Mouse (Mus musculus) embryonic facial prominence, embryonic 13.5 days (tissue): ENCODE measurements around the gene Dock1. TPM values are rescaled to one million over a fixed set of nuclear protein-coding genes. Genes with fewer than 3 reads are reported as not detected.
A peak's percentile ranks its signal among the peaks of the same experiment; 100 is the strongest.

Experiments used
- ATAC-seq: fragments of 200-750 bp; cut with Nextera tagmentation; 2 replicates; pipeline ENCODE4 v1.8.0; 2017; ENCODE audit warnings: low read depth; ENCODE audit not compliant: insufficient number of reproducible peaks, insufficient read depth, low FRiP score, low TSS enrichment
- H3K27ac ChIP-seq: fragments of 300-500 bp; sonication (generic); 2 replicates; pipeline ENCODE4 v1.5.1; 2015; ENCODE audit warnings: moderate library complexity, mild to moderate bottlenecking, inconsistent platforms
- H3K27me3 ChIP-seq: fragments of 300-500 bp; sonication (generic); 2 replicates; pipeline ENCODE4 v1.6.1; 2015; ENCODE audit warnings: mild to moderate bottlenecking, inconsistent platforms
- H3K36me3 ChIP-seq: fragments of 300-500 bp; sonication (generic); 2 replicates; pipeline ENCODE4 v1.6.1; 2015; ENCODE audit warnings: mild to moderate bottlenecking, inconsistent platforms
- H3K4me1 ChIP-seq: fragments of 300-500 bp; sonication (generic); 2 replicates; pipeline ENCODE4 v1.6.1; 2015; ENCODE audit warnings: inconsistent platforms
- H3K4me2 ChIP-seq: fragments of 300-500 bp; sonication (generic); 2 replicates; pipeline ENCODE4 v1.6.1; 2015; ENCODE audit warnings: moderate library complexity, mild to moderate bottlenecking, inconsistent platforms
- H3K4me3 ChIP-seq: fragments of 300-500 bp; sonication (generic); 2 replicates; pipeline ENCODE4 v1.5.1; 2015; ENCODE audit warnings: mild to moderate bottlenecking, inconsistent platforms
- H3K9ac ChIP-seq: fragments of 300-500 bp; sonication (generic); 2 replicates; pipeline ENCODE4 v1.6.1; 2015; ENCODE audit warnings: mild to moderate bottlenecking, inconsistent platforms
- H3K9me3 ChIP-seq: fragments of 300-500 bp; sonication (generic); 2 replicates; pipeline ENCODE4 v1.6.1; 2016; ENCODE audit warnings: inconsistent platforms
- WGBS: fragments of 180-500 bp; shearing (Covaris S2); methylation state at CpG from one replicate; pipeline ENCODE4 v1.1.7; 2015; ENCODE audit warnings: mixed read lengths; 5-methylcytosine and 5-hydroxymethylcytosine counted together
- polyA plus RNA-seq: library from polyadenylated mRNA; unstranded; fragments of >200 nt; fragmentation: Nextera tagmentation; extraction: Ambion mirVana; gene quantifications from 2 replicates; pipeline ENCODE4 v1.2.1, GENCODE M21; 2015

Gene Dock1
- polyA plus RNA-seq, 1 experiment from 2014 or later: 42.8 TPM

GRCm38 (mm10) chr7:134673952-134674351 is 3.5 kb downstream of the Dock1 start:
- no peak overlapping the region for H3K27ac ChIP-seq
- no peak overlapping the region for H3K9ac ChIP-seq
- H3K4me2 ChIP-seq: no peak overlapping the region
- 72% methylated on average over 9 of the region's 9 CpGs for WGBS
- no peak overlapping the region for H3K4me3 ChIP-seq
- H3K36me3 ChIP-seq: no peaks in the 10 kb centered on the region
- H3K4me1 ChIP-seq: peaks cover 74% of the 10 kb centered on the region
- H3K27me3 ChIP-seq: no peaks in the 10 kb centered on the region
- no peak for ATAC-seq
- no peaks in the 10 kb centered on the region for H3K9me3 ChIP-seq

- Histone ChIP-seq H3K9me3 (no peaks in the 10 kb centered on the region), H3K27me3 (no peaks in the 10 kb centered on the region), H3K4me2 (no peak overlapping the region), H3K36me3 (0 out of 2 replicates have a peak, but pooled peaks cover under 1% of the 10 kb centered on the region), H3K27ac (no peak overlapping the region), H3K4me1 (peaks cover 58% of the 10 kb centered on the region), H3K9ac (no peak overlapping the region), H3K4me3 (no peak overlapping the region)
- WGBS: 63% methylated on average over 4 of the region's 4 CpGs
- no peak for ATAC-seq
These were observed 7.4 kb downstream of the Dock1 start for GRCm38 (mm10) chr7:134677852-134678251.

GRCm38 (mm10) chr7:134679314-134680158 is 9.1 kb downstream of the Dock1 start:
- H3K36me3 ChIP-seq: peaks cover 4% of the 10 kb centered on the region; the same call in 1 of the 2 replicates
- no peaks in the 10 kb centered on the region for H3K27me3 ChIP-seq
- H3K4me2 ChIP-seq: no peak overlapping the region
- ATAC-seq: no peak
- no peaks in the 10 kb centered on the region for H3K9me3 ChIP-seq
- no peak overlapping the region for H3K9ac ChIP-seq
- whole genome bisulfite sequencing: 53% methylated on average over 13 of the region's 13 CpGs
- H3K4me1 ChIP-seq: peaks cover 41% of the 10 kb centered on the region
- H3K4me3 ChIP-seq: no peak overlapping the region
- H3K27ac ChIP-seq: peak overlapping the region; percentile 13

- Histone ChIP-seq H3K4me3 (no peak overlapping the region), H3K27me3 (no peaks in the 10 kb centered on the region), H3K9ac (no peak overlapping the region), H3K9me3 (no peaks in the 10 kb centered on the region), H3K4me2 (no peak overlapping the region), H3K27ac (no peak overlapping the region), H3K4me1 (peaks cover 35% of the 10 kb centered on the region), H3K36me3 (peaks cover 4% of the 10 kb centered on the region; the same call in 1 of the 2 replicates)
- no peak for ATAC-seq
- 63% methylated on average over 2 of the region's 2 CpGs for WGBS
These were observed 9.7 kb downstream of the Dock1 start for GRCm38 (mm10) chr7:134680161-134680560.

- Histone ChIP-seq H3K4me3 (no peak overlapping the region), H3K27ac (no peak overlapping the region), H3K27me3 (no peaks in the 10 kb centered on the region), H3K4me1 (peaks cover 26% of the 10 kb centered on the region), H3K9ac (no peak overlapping the region), H3K4me2 (no peak overlapping the region), H3K9me3 (no peaks in the 10 kb centered on the region), H3K36me3 (peaks cover 5% of the 10 kb centered on the region; the same call in 1 of the 2 replicates)
- WGBS: 81% methylated on average over 12 of the region's 12 CpGs
- no peak for ATAC-seq
These were observed 11.5 kb downstream of the Dock1 start for GRCm38 (mm10) chr7:134681729-134682527.

- WGBS: 87% methylated on average over 6 of the region's 6 CpGs
- Histone ChIP-seq H3K4me1 (no peaks in the 10 kb centered on the region), H3K4me3 (no peak overlapping the region), H3K27me3 (no peaks in the 10 kb centered on the region), H3K36me3 (peaks cover 12% of the 10 kb centered on the region), H3K9ac (no peak overlapping the region), H3K9me3 (no peaks in the 10 kb centered on the region), H3K4me2 (no peak overlapping the region), H3K27ac (no peak overlapping the region)
- no peak for ATAC-seq
These were observed 17.9 kb downstream of the Dock1 start for GRCm38 (mm10) chr7:134688332-134688731.

- no peaks in the 10 kb centered on the region for H3K27me3 ChIP-seq
- WGBS: 88% methylated on average over 5 of the region's 5 CpGs
- no peak overlapping the region for H3K9ac ChIP-seq
- H3K4me2 ChIP-seq: no peak overlapping the region
- no peak overlapping the region for H3K27ac ChIP-seq
- 0 out of 2 replicates have a peak, but pooled peaks cover 3% of the 10 kb centered on the region for H3K9me3 ChIP-seq
- ATAC-seq: no peak
- peaks cover 12% of the 10 kb centered on the region for H3K36me3 ChIP-seq
- no peak overlapping the region for H3K4me3 ChIP-seq
- 0 out of 2 replicates have a peak, but pooled peaks cover 6% of the 10 kb centered on the region for H3K4me1 ChIP-seq
These were observed 19.7 kb downstream of the Dock1 start for GRCm38 (mm10) chr7:134690118-134690517.

GRCm38 (mm10) chr7:134690806-134691205 is 20.4 kb downstream of the Dock1 start:
- Histone ChIP-seq H3K4me3 (no peak overlapping the region), H3K27me3 (no peaks in the 10 kb centered on the region), H3K9ac (no peak overlapping the region), H3K27ac (no peak overlapping the region), H3K36me3 (peaks cover 12% of the 10 kb centered on the region), H3K4me1 (peaks cover 13% of the 10 kb centered on the region; the same call in 1 of the 2 replicates), H3K4me2 (no peak overlapping the region), H3K9me3 (0 out of 2 replicates have a peak, but pooled peaks cover 3% of the 10 kb centered on the region)
- 93% methylated on average over 3 of the region's 3 CpGs for WGBS
- no peak for ATAC-seq

GRCm38 (mm10) chr7:134693325-134693724 is 22.9 kb downstream of the Dock1 start:
- Histone ChIP-seq H3K4me1 (peaks cover 30% of the 10 kb centered on the region), H3K4me3 (no peak overlapping the region), H3K9ac (no peak overlapping the region), H3K27ac (no peak overlapping the region), H3K4me2 (no peak overlapping the region), H3K36me3 (no peaks in the 10 kb centered on the region), H3K27me3 (no peaks in the 10 kb centered on the region), H3K9me3 (0 out of 2 replicates have a peak, but pooled peaks cover 3% of the 10 kb centered on the region)
- ATAC-seq: no peak
- 94% methylated on average over 1 of the region's 1 CpGs for WGBS

- Histone ChIP-seq H3K4me2 (no peak overlapping the region), H3K9me3 (0 out of 2 replicates have a peak, but pooled peaks cover 3% of the 10 kb centered on the region), H3K27me3 (no peaks in the 10 kb centered on the region), H3K4me3 (no peak overlapping the region), H3K27ac (no peak overlapping the region), H3K36me3 (no peaks in the 10 kb centered on the region), H3K9ac (no peak overlapping the region), H3K4me1 (peaks cover 39% of the 10 kb centered on the region)
- 85% methylated on average over 4 of the region's 4 CpGs for WGBS
- ATAC-seq: no peak
These were observed 25.0 kb downstream of the Dock1 start for GRCm38 (mm10) chr7:134695431-134695830.

GRCm38 (mm10) chr7:134696126-134696979 is 25.9 kb downstream of the Dock1 start:
- WGBS: 75% methylated on average over 10 of the region's 10 CpGs
- Histone ChIP-seq H3K9me3 (0 out of 2 replicates have a peak, but pooled peaks cover 3% of the 10 kb centered on the region), H3K4me1 (peaks cover 44% of the 10 kb centered on the region), H3K9ac (no peak overlapping the region), H3K27ac (no peak overlapping the region), H3K4me2 (no peak overlapping the region), H3K27me3 (no peaks in the 10 kb centered on the region), H3K4me3 (no peak overlapping the region), H3K36me3 (no peaks in the 10 kb centered on the region)
- ATAC-seq: no peak
